ENCODE assay signal across 35 mouse cellular contexts in genomic region chr2:173799513-173799912, GRCm38 (mm10).
"Had no signal": no experiment of that assay in that cellular context is flagged by ENCODE, and none has a peak within 500 bp of the region (broad histone marks: within the 10 kb centered on the region; RNA-seq: fewer than 3 reads in every experiment).

No protein-coding gene starts in this region.

- H3K9ac ChIP-seq: heart, embryonic 12.5 days; heart, embryonic 13.5 days; heart, embryonic 15.5 days; hindbrain, embryonic 12.5 days; hindbrain, embryonic 13.5 days; hindbrain, embryonic 14.5 days; hindbrain, embryonic 15.5 days; intestine, embryonic 15.5 days; kidney, embryonic 15.5 days had no signal

- H3K9me3 ChIP-seq: heart, embryonic 10.5 days; heart, embryonic 12.5 days; heart, embryonic 13.5 days; heart, embryonic 15.5 days; hindbrain, embryonic 10.5 days; hindbrain, embryonic 12.5 days; hindbrain, embryonic 13.5 days; hindbrain, embryonic 15.5 days; intestine, embryonic 15.5 days; kidney, embryonic 15.5 days had no signal

- H3K4me2 ChIP-seq: heart, embryonic 11.5 days; heart, embryonic 12.5 days; heart, embryonic 13.5 days; heart, embryonic 15.5 days; hindbrain, embryonic 12.5 days; hindbrain, embryonic 13.5 days; hindbrain, embryonic 14.5 days; hindbrain, embryonic 15.5 days; intestine, embryonic 15.5 days; kidney, embryonic 15.5 days had no signal

- H3K36me3 ChIP-seq: heart, embryonic 10.5 days; heart, embryonic 12.5 days; heart, embryonic 13.5 days; heart, embryonic 15.5 days; hindbrain, embryonic 10.5 days; hindbrain, embryonic 12.5 days; hindbrain, embryonic 13.5 days; hindbrain, embryonic 15.5 days; intestine, embryonic 15.5 days; kidney, embryonic 15.5 days had no signal

- H3K4me3 ChIP-seq: heart, embryonic 10.5 days; heart, embryonic 12.5 days; heart, embryonic 13.5 days; heart, embryonic 15.5 days; hindbrain, embryonic 10.5 days; hindbrain, embryonic 12.5 days; hindbrain, embryonic 13.5 days; hindbrain, embryonic 15.5 days; intestine, embryonic 15.5 days; kidney, embryonic 15.5 days; layer of hippocampus, adult 2 months had no signal

- ATAC-seq: hindbrain, embryonic 16.5 days; hindbrain, postnatal 0 days; inflammation-experienced regulatory T-cells, adult 6 months; intestine, embryonic 15.5 days; intestine, embryonic 16.5 days; intestine, postnatal 0 days had no signal

- DNase-seq: heart, postnatal 10 days; heart, postnatal 14 days; heart, postnatal 36 days; heart, postnatal 4 days; kidney, adult 11 months; kidney, adult 18-20 months; kidney, adult 2 months; kidney, adult 8-10 months; kidney, adult 9 months; kidney, postnatal 10 days; kidney, postnatal 14 days; kidney, postnatal 25 days; kidney, postnatal 36 days; kidney, postnatal 4 days; layer of hippocampus, adult 9-11 months; layer of hippocampus, postnatal 36 days had no signal

- H3K27me3 ChIP-seq: heart, embryonic 12.5 days; heart, embryonic 13.5 days; heart, embryonic 15.5 days; hindbrain, embryonic 12.5 days; hindbrain, embryonic 13.5 days; hindbrain, embryonic 15.5 days; intestine, embryonic 15.5 days; kidney, embryonic 15.5 days had no signal

- H3K27ac ChIP-seq: heart, embryonic 10.5 days; heart, embryonic 13.5 days; heart, embryonic 15.5 days; hindbrain, embryonic 10.5 days; hindbrain, embryonic 12.5 days; hindbrain, embryonic 13.5 days; hindbrain, embryonic 14.5 days; hindbrain, embryonic 15.5 days; hindbrain, postnatal 0 days; intestine, embryonic 15.5 days; kidney, embryonic 15.5 days; kidney, postnatal 0 days; layer of hippocampus, adult 2 months had no signal
